In the genomic region with DNA sequence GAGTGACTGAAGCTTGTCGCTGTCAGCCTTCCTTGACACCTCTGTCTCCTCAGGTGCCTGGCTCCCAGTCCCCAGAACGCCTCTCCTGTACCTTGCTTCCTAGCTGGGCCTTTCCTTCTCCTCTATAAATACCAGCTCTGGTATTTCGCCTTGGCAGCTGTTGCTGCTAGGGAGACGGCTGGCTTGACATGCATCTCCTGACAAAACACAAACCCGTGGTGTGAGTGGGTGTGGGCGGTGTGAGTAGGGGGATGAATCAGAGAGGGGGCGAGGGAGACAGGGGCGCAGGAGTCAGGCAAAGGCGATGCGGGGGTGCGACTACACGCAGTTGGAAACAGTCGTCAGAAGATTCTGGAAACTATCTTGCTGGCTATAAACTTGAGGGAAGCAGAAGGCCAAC, we compare ENCODE assay signal across 9 mouse cellular contexts. TPM values are rescaled to one million over a fixed set of nuclear protein-coding genes. Genes with fewer than 3 reads are reported as not detected.
A peak's percentile ranks its signal among the peaks of the same experiment; 100 is the strongest.
DNase-seq lines count a peak whose midpoint lies in the region; ATAC-seq and TF ChIP-seq lines count a peak whose summit lies in the region.
"Had no signal": no experiment of that assay in that cellular context is flagged by ENCODE, and none has a peak within 500 bp of the region (broad histone marks: within the 10 kb centered on the region; RNA-seq: fewer than 3 reads in every experiment).

No protein-coding gene starts in this region.

- no peak for DNase-seq in kidney, adult 8-10 months
- no peak for DNase-seq in embryonic facial prominence, embryonic 10.5 days (ENCODE audit: low spot score)
- no peak for DNase-seq in neural tube, embryonic 10.5 days (ENCODE audit: extremely low spot score, low spot score)
- DNase-seq in layer of hippocampus, postnatal 10 days (ENCODE audit: low spot score in 2 of 2): no peak
- DNase-seq: liver, embryonic 13.5 days had no signal

- no peaks in the 10 kb centered on the region for H3K9me3 ChIP-seq in kidney, embryonic 14.5 days (ENCODE audit: control insufficient read depth, low read length)
- H3K9me3 ChIP-seq in embryonic facial prominence, embryonic 10.5 days: no peaks in the 10 kb centered on the region
- no peaks in the 10 kb centered on the region for H3K9me3 ChIP-seq in heart, embryonic 12.5 days (replicated peaks)
- no peaks in the 10 kb centered on the region for H3K9me3 ChIP-seq in hindbrain, embryonic 13.5 days
- H3K9me3 ChIP-seq: liver, embryonic 13.5 days had no signal

- H3K4me3 ChIP-seq in kidney, embryonic 14.5 days (ENCODE audit: low read length): no peak overlapping the region
- no peak overlapping the region for H3K4me3 ChIP-seq in embryonic facial prominence, embryonic 10.5 days
- peak overlapping the region; percentile 63; the same call in 1 of the 2 replicates for H3K4me3 ChIP-seq in heart, embryonic 12.5 days
- H3K4me3 ChIP-seq in myocyte: peak overlapping the region; percentile 88
- H3K4me3 ChIP-seq in hindbrain, embryonic 13.5 days: no peak overlapping the region

- peaks cover 5% of the 10 kb centered on the region; the same call in 1 of the 2 replicates for H3K27me3 ChIP-seq in kidney, embryonic 14.5 days (ENCODE audit: control insufficient read depth, insufficient read depth, low read length)
- peaks cover 61% of the 10 kb centered on the region for H3K27me3 ChIP-seq in embryonic facial prominence, embryonic 10.5 days (replicated peaks; ENCODE audit: low read depth, poor library complexity, severe bottlenecking)
- H3K27me3 ChIP-seq in heart, embryonic 12.5 days (replicated peaks): 0 out of 2 replicates have a peak, but pooled peaks cover 5% of the 10 kb centered on the region
- H3K27me3 ChIP-seq in myocyte (ENCODE audit: control insufficient read depth, insufficient read depth, insufficient read length): no peaks in the 10 kb centered on the region
- peaks cover 65% of the 10 kb centered on the region for H3K27me3 ChIP-seq in hindbrain, embryonic 13.5 days

- no peaks in the 10 kb centered on the region for H3K36me3 ChIP-seq in kidney, embryonic 14.5 days (ENCODE audit: control insufficient read depth, insufficient read depth, low read length)
- H3K36me3 ChIP-seq in embryonic facial prominence, embryonic 10.5 days (replicated peaks): no peaks in the 10 kb centered on the region
- peaks cover 23% of the 10 kb centered on the region for H3K36me3 ChIP-seq in heart, embryonic 12.5 days
- peaks cover 24% of the 10 kb centered on the region for H3K36me3 ChIP-seq in myocyte (ENCODE audit: control insufficient read depth, insufficient read depth)
- H3K36me3 ChIP-seq in hindbrain, embryonic 13.5 days: no peaks in the 10 kb centered on the region
- H3K36me3 ChIP-seq: liver, embryonic 13.5 days had no signal

- 37% methylated on average over 13 of the region's 13 CpGs for WGBS in kidney, embryonic 14.5 days
- 78% methylated on average over 13 of the region's 13 CpGs for WGBS in embryonic facial prominence, embryonic 10.5 days
- WGBS in heart, embryonic 12.5 days: 25% methylated on average over 13 of the region's 13 CpGs
- WGBS in hindbrain, embryonic 13.5 days: 74% methylated on average over 13 of the region's 13 CpGs

- no peak overlapping the region for H3ac ChIP-seq in myocyte (ENCODE audit: control insufficient read depth, insufficient read length)

- peak; percentile 29 for TF ChIP-seq POLR2A in myocyte (IDR thresholded peaks at IDR 0.05; ENCODE audit: insufficient read length, low read depth)

- peaks cover 22% of the 10 kb centered on the region for H3K4me1 ChIP-seq in kidney, embryonic 14.5 days (ENCODE audit: control insufficient read depth, insufficient read depth, low read length)
- peaks cover 39% of the 10 kb centered on the region for H3K4me1 ChIP-seq in embryonic facial prominence, embryonic 10.5 days
- H3K4me1 ChIP-seq in heart, embryonic 12.5 days (replicated peaks): peaks cover 69% of the 10 kb centered on the region
- peaks cover 12% of the 10 kb centered on the region for H3K4me1 ChIP-seq in hindbrain, embryonic 13.5 days (replicated peaks)

- H3K79me2 ChIP-seq in myocyte (ENCODE audit: control insufficient read depth, insufficient read depth): peaks cover 39% of the 10 kb centered on the region

- H3K9ac ChIP-seq in kidney, embryonic 14.5 days (ENCODE audit: low read depth, low read length): no peak overlapping the region
- H3K9ac ChIP-seq in heart, embryonic 12.5 days: peak overlapping the region; percentile 86
- no peak overlapping the region for H3K9ac ChIP-seq in hindbrain, embryonic 13.5 days
- H3K9ac ChIP-seq: liver, embryonic 13.5 days had no signal

- H3K4me2 ChIP-seq in kidney, embryonic 14.5 days (replicated peaks; ENCODE audit: low read depth, low read length): no peak overlapping the region
- H3K4me2 ChIP-seq in heart, embryonic 12.5 days: peak overlapping the region; percentile 79
- peak overlapping the region; percentile 63 for H3K4me2 ChIP-seq in myocyte (ENCODE audit: low read depth)
- H3K4me2 ChIP-seq in hindbrain, embryonic 13.5 days: no peak overlapping the region

- ATAC-seq in kidney, embryonic 14.5 days (ENCODE audit: low FRiP score, low TSS enrichment): no peak
- ATAC-seq in heart, embryonic 12.5 days (ENCODE audit: insufficient number of reproducible peaks, low FRiP score): 0 out of 2 replicates have a peak, but pooled peaks have one; percentile 40
- no peak for ATAC-seq in hindbrain, embryonic 13.5 days (ENCODE audit: low FRiP score)

- H3K27ac ChIP-seq in kidney, embryonic 14.5 days (ENCODE audit: low read depth, low read length): peak overlapping the region; percentile 32; the same call in 1 of the 2 replicates
- H3K27ac ChIP-seq in embryonic facial prominence, embryonic 10.5 days (replicated peaks): 0 out of 2 replicates have a peak overlapping the region, but pooled peaks have one; percentile 0
- peak overlapping the region; percentile 98 for H3K27ac ChIP-seq in heart, embryonic 12.5 days (ENCODE audit: poor library complexity, severe bottlenecking)
- H3K27ac ChIP-seq in hindbrain, embryonic 13.5 days: no peak overlapping the region
- H3K27ac ChIP-seq: liver, embryonic 13.5 days had no signal

TF ChIP-seq in myocyte, 11 proteins besides CTCF, POLR2A, EP300 and RAD21:
- TF ChIP-seq MYOD1 (IDR thresholded peaks at IDR 0.05; ENCODE audit: control insufficient read depth in 1 of 3, insufficient read length in 2 of 3, low read depth in 2 of 3) (peak; percentile 78 to 93 (median 81)), E2F4 (IDR thresholded peaks at IDR 0.05; ENCODE audit: insufficient read depth) (no peak), TCF12 (IDR thresholded peaks at IDR 0.05; ENCODE audit: insufficient read depth, poor library complexity, severe bottlenecking) (peak; percentile 12), MAX (IDR thresholded peaks at IDR 0.05; ENCODE audit: low read depth) (no peak), POLR2AphosphoS2 (IDR thresholded peaks at IDR 0.05; ENCODE audit: insufficient read length, low read depth) (no peak), SRF (IDR thresholded peaks at IDR 0.05; ENCODE audit: control insufficient read depth, insufficient read length, low read depth) (no peak), USF1 (IDR thresholded peaks at IDR 0.05; ENCODE audit: low read depth) (no peak), CEBPB (IDR thresholded peaks at IDR 0.05; ENCODE audit: insufficient read depth, poor library complexity, severe bottlenecking) (no peak), TCF3 (IDR thresholded peaks at IDR 0.05; ENCODE audit: insufficient read length, low read depth) (peak; percentile 2), REST (IDR thresholded peaks at IDR 0.05; ENCODE audit: insufficient read depth, insufficient read length) (no peak), MYOG (IDR thresholded peaks at IDR 0.05; ENCODE audit: control insufficient read depth in 1 of 3, insufficient read depth in 1 of 3, insufficient read length in 2 of 3, low read depth in 2 of 3) (peak; percentile 64 to 93 (median 76))

RNA-seq across cellular contexts. Expression of a gene that starts 0.8 kb away (rescaled TPM):
- polyA plus RNA-seq in kidney, embryonic 14.5 days (2014; fragmentation: Nextera tagmentation; extraction: Ambion mirVana): 41.5 and 51.6 TPM in 2 replicates
- 10.4 and 15.6 TPM in 2 replicates for polyA plus RNA-seq in embryonic facial prominence, embryonic 10.5 days (2016; fragmentation: Nextera tagmentation; extraction: Ambion mirVana)
- 500 and 521 TPM in 2 replicates for polyA plus RNA-seq in heart, embryonic 12.5 days (2016; fragmentation: Nextera tagmentation; extraction: Ambion mirVana)
- 2,193 TPM for polyA plus RNA-seq in myocyte (2012; fragmentation: generic; extraction: Trizol)
- polyA plus RNA-seq in hindbrain, embryonic 13.5 days (2015; fragmentation: Nextera tagmentation; extraction: Ambion mirVana): 1.8 and 2.9 TPM in 2 replicates
- total RNA-seq in layer of hippocampus, postnatal 10 days (2021): 1 to 10 TPM; 1.2 to 1.8 TPM

RNA-seq across cellular contexts. Expression of a gene that starts 15.8 kb away (rescaled TPM):
- polyA plus RNA-seq in kidney, embryonic 14.5 days (2014; fragmentation: Nextera tagmentation; extraction: Ambion mirVana): 39.6 and 43.5 TPM in 2 replicates
- 30.2 and 30.6 TPM in 2 replicates for polyA plus RNA-seq in embryonic facial prominence, embryonic 10.5 days (2016; fragmentation: Nextera tagmentation; extraction: Ambion mirVana)
- polyA plus RNA-seq in heart, embryonic 12.5 days (2016; fragmentation: Nextera tagmentation; extraction: Ambion mirVana): 61.5 and 67.4 TPM in 2 replicates
- 42.3 TPM for polyA plus RNA-seq in myocyte (2012; fragmentation: generic; extraction: Trizol)
- polyA plus RNA-seq in hindbrain, embryonic 13.5 days (2015; fragmentation: Nextera tagmentation; extraction: Ambion mirVana): 15.9 and 16.0 TPM in 2 replicates
- total RNA-seq in layer of hippocampus, postnatal 10 days (2021): 100 to 1,000 TPM; 164 to 175 TPM

RNA-seq across cellular contexts. Expression of a gene that starts 41.6 kb away (rescaled TPM):
- 146 and 150 TPM in 2 replicates for polyA plus RNA-seq in kidney, embryonic 14.5 days (2014; fragmentation: Nextera tagmentation; extraction: Ambion mirVana)
- 144 and 150 TPM in 2 replicates for polyA plus RNA-seq in embryonic facial prominence, embryonic 10.5 days (2016; fragmentation: Nextera tagmentation; extraction: Ambion mirVana)
- polyA plus RNA-seq in heart, embryonic 12.5 days (2016; fragmentation: Nextera tagmentation; extraction: Ambion mirVana): 113 TPM in 2 replicates
- polyA plus RNA-seq in myocyte (2012; fragmentation: generic; extraction: Trizol): 170 TPM
- polyA plus RNA-seq in hindbrain, embryonic 13.5 days (2015; fragmentation: Nextera tagmentation; extraction: Ambion mirVana): 161 and 170 TPM in 2 replicates
- total RNA-seq in layer of hippocampus, postnatal 10 days (2021): 10 to 100 TPM; 59.7 to 66.2 TPM

Comparison
In these comparisons a context has a peak if more than half of its experiments do, and no peak if none do; other contexts are left out.
1. H3K4me2 ChIP-seq: peak in heart, embryonic 12.5 days (single experiment) and myocyte (single experiment); none in kidney, embryonic 14.5 days (single experiment) and hindbrain, embryonic 13.5 days (single experiment).
2. H3K4me3 ChIP-seq: peak in heart, embryonic 12.5 days (single experiment) and myocyte (single experiment); none in kidney, embryonic 14.5 days (single experiment), embryonic facial prominence, embryonic 10.5 days (single experiment) and hindbrain, embryonic 13.5 days (single experiment).